Mouse (Mus musculus): ENCODE measurements at regions not wholly inside any gene's neighbourhood (a gene's known extent, or its start where the extent isn't known, plus 50 kb on each side); places are given as distances from the start of the nearest gene placed in this dataset.

- DNase-seq, result no peak
Observed at GRCm38 (mm10) chr19:51648586-51649158, 615.4 kb upstream of the Ins1 start.

GRCm38 (mm10) chr19:51660186-51660585 is 603.9 kb upstream of the Ins1 start:
- DNase-seq, result peak; percentile 1

GRCm38 (mm10) chr19:51666626-51667025 is 597.5 kb upstream of the Ins1 start:
- DNase-seq, result no peak

GRCm38 (mm10) chr19:51675706-51676105 is 588.4 kb upstream of the Ins1 start:
- no peak for DNase-seq

Measured in kidney, postnatal 4 days (tissue).